Mouse (Mus musculus) CH12.LX (cell line): Measurements from ENCODE around the gene Sall2. TPM values are rescaled to one million over a fixed set of nuclear protein-coding genes. Genes with fewer than 3 reads are reported as not detected.
A peak's percentile ranks its signal among the peaks of the same experiment; 100 is the strongest.

Experiments used
- DNase-seq: peaks from one replicate; pipeline ENCODE4 v3.0.0-alpha.2; 2013; ENCODE audit errors: extremely low read depth
- H3K27ac ChIP-seq: 2 replicates; pipeline ENCODE4 v1.5.1; 2012; ENCODE audit warnings: low read depth, mild to moderate bottlenecking, control low read depth, moderate library complexity; ENCODE audit not compliant: insufficient read depth
- H3K27me3 ChIP-seq: replicated peaks from 2 replicates; pipeline ENCODE3; 2012; ENCODE audit warnings: inconsistent platforms
- H3K36me3 ChIP-seq, 2 experiments: replicated peaks in 1 of 2; 2 replicates each; pipeline versions ENCODE3 to v1.6.1; 2012; ENCODE audit warnings: inconsistent platforms in 1 of 2, low read length in 1 of 2, mild to moderate bottlenecking in 1 of 2, mixed read lengths in 1 of 2, moderate library complexity in 1 of 2; ENCODE audit not compliant: control insufficient read depth in 1 of 2, insufficient read depth in 1 of 2
- H3K4me1 ChIP-seq, 2 experiments: 2 replicates each; pipeline ENCODE4 v1.6.1; 2012; ENCODE audit warnings: inconsistent platforms in 1 of 2, moderate library complexity in 1 of 2; ENCODE audit not compliant: insufficient read depth in 2 of 2, control insufficient read depth in 1 of 2
- H3K4me2 ChIP-seq: 2 replicates; pipeline ENCODE4 v1.6.1; 2012; ENCODE audit warnings: low read depth, mild to moderate bottlenecking, control low read depth; ENCODE audit not compliant: poor library complexity, insufficient read depth, severe bottlenecking
- H3K4me3 ChIP-seq, 3 experiments: fragments of 150-350 bp in 1 of 3; sonication (generic) in 1 of 3; replicated peaks in 1 of 3; 2 replicates each; pipeline versions ENCODE3 to v1.5.1; 2011 to 2012; ENCODE audit warnings: low read depth in 2 of 3, low read length in 2 of 3, mild to moderate bottlenecking in 2 of 3, moderate library complexity in 2 of 3, control low read depth in 1 of 3, improper control_type of control experiment in 1 of 3, inconsistent platforms in 1 of 3, mixed read lengths in 1 of 3; ENCODE audit not compliant: poor library complexity in 1 of 3
- H3K79me2 ChIP-seq: replicated peaks from 2 replicates; pipeline ENCODE4 v1.6.1; 2012; ENCODE audit warnings: mild to moderate bottlenecking, moderate library complexity; ENCODE audit not compliant: control insufficient read depth, poor library complexity, insufficient read depth, severe bottlenecking; ENCODE audit errors: extremely low read depth
- H3K9ac ChIP-seq: 2 replicates; pipeline ENCODE4 v1.6.1; 2012; ENCODE audit warnings: low read depth, mild to moderate bottlenecking, control low read depth, moderate library complexity; ENCODE audit not compliant: insufficient read depth
- H3K9me3 ChIP-seq: replicated peaks from 2 replicates; pipeline ENCODE3; 2012; ENCODE audit warnings: low read length, inconsistent platforms, mixed read lengths
- CTCF ChIP-seq, 2 experiments: IDR thresholded peaks in 1 of 2; conservative IDR thresholded peaks in 1 of 2; 2 replicates each; pipeline ENCODE4 v1.5.1; 2011 to 2012; ENCODE audit warnings: low read depth in 2 of 2, low read length in 2 of 2, improper control_type of control experiment in 1 of 2, inconsistent platforms in 1 of 2, mild to moderate bottlenecking in 1 of 2, moderate library complexity in 1 of 2
- MYC ChIP-seq: IDR thresholded peaks from 2 replicates; pipeline ENCODE4 v1.6.1; 2011; ENCODE audit warnings: low read depth, mild to moderate bottlenecking, improper control_type of control experiment, low read length
- RCOR1 ChIP-seq: conservative IDR thresholded peaks from 2 replicates; pipeline ENCODE4 v1.6.1; 2012; ENCODE audit warnings: low read depth, mild to moderate bottlenecking, inconsistent platforms, low read length, improper control_type of control experiment
- TBP ChIP-seq: conservative IDR thresholded peaks from 2 replicates; pipeline ENCODE4 v1.6.1; 2011; ENCODE audit warnings: low read depth, low read length, improper control_type of control experiment
- ZNF384 ChIP-seq: IDR thresholded peaks from 2 replicates; pipeline ENCODE4 v1.6.1; 2012; ENCODE audit warnings: low read depth, low read length, improper control_type of control experiment, inconsistent platforms
- dilution Hi-C: fragments of 300-500 bp; cut with MboI; formaldehyde crosslinking; loops from 2 replicates; pipeline ENCODE4 v1.14.3; 2020; ENCODE audit warnings: low sequenced_read_pairs; ENCODE audit not compliant: extremely low pct_unique_long_range_greater_than_20kb, extremely low pct_ligation_motif_present
- in situ Hi-C: fragments of 300-500 bp; cut with MboI; formaldehyde crosslinking; loops from 3 replicates; pipeline ENCODE4 v1.14.3; 2019; ENCODE audit warnings: low sequenced_read_pairs, low pct_ligation_motif_present, low pct_unique_long_range_greater_than_20kb, mixed read lengths
- polyA plus RNA-seq: library from polyadenylated mRNA; unstranded; fragments of >175 nt; gene quantifications from 2 replicates; pipeline ENCODE4 v1.2.1, GENCODE M21; 2012; ENCODE audit warnings: low read depth; ENCODE audit not compliant: insufficient read length
- total RNA-seq, 2 experiments: library from RNA; depleted of rRNA; stranded (reverse); fragments of 300-350 nt in 1 of 2; fragments of >200 nt in 1 of 2; gene quantifications; 2 replicates each; pipeline ENCODE4 v1.2.3; 2012 to 2014

Gene Sall2
- total and polyA plus RNA-seq, 3 experiments, result 0.16 to 1.5 (median 0.40) TPM

GRCm38 (mm10) chr14:52272781-52273180 is 55.8 kb downstream of the Sall2 start:
- no peaks in the 10 kb centered on the region for H3K9me3 ChIP-seq
- no peak overlapping the region for H3K27ac ChIP-seq
- peaks cover 16 to 46% of the 10 kb centered on the region in 2 experiments for H3K36me3 ChIP-seq
- peak; percentile 68 for DNase-seq
- dilution Hi-C loops (no loop called here), in situ Hi-C loops (no loop called here)
- peak overlapping the region; percentile 66 for H3K4me2 ChIP-seq
- TF ChIP-seq CTCF (conservative IDR thresholded peaks at IDR 0.05 in 1 of 2, IDR thresholded peaks at IDR 0.05 in 1 of 2; ENCODE audit: low read depth in 2 of 2, low read length in 2 of 2), result no peak
- TF ChIP-seq RCOR1, result no peak
- 0 out of 2 replicates have a peak, but pooled peaks have one; percentile 22 for TF ChIP-seq MYC
- TF ChIP-seq TBP, result 0 out of 2 replicates have a peak, but pooled peaks have one; percentile 27
- peak; percentile 79 for TF ChIP-seq ZNF384
- H3K4me3 ChIP-seq, result no peak overlapping the region
- peak overlapping the region; percentile 55 for H3K9ac ChIP-seq
- peaks cover 2 to 15% of the 10 kb centered on the region in 2 experiments; a peak in 2 of 4 replicates for H3K4me1 ChIP-seq
- H3K27me3 ChIP-seq, result no peaks in the 10 kb centered on the region
- no peaks in the 10 kb centered on the region; the same call in 1 of the 2 replicates for H3K79me2 ChIP-seq

Other genes with a start within 250 kb of the Sall2 start
- 274 and 325 TPM in 2 replicates for gene Hnrnpc, start 224.7 kb downstream of the Sall2 start, total RNA-seq (2012; rRNA removed)
- gene Hnrnpc, start 224.7 kb downstream of the Sall2 start, total RNA-seq (2014; rRNA removed), result 370 and 375 TPM in 2 replicates
- gene Hnrnpc, start 224.7 kb downstream of the Sall2 start, polyA plus RNA-seq, result 813 and 876 TPM in 2 replicates
- 12.0 and 15.0 TPM in 2 replicates for gene Rpgrip1, start 218.1 kb downstream of the Sall2 start, total RNA-seq (2012; rRNA removed)
- gene Rpgrip1, start 218.1 kb downstream of the Sall2 start, total RNA-seq (2014; rRNA removed), result 6.7 and 7.3 TPM in 2 replicates
- gene Rpgrip1, start 218.1 kb downstream of the Sall2 start, polyA plus RNA-seq, result 33.7 and 41.8 TPM in 2 replicates
- 64.8 and 81.7 TPM in 2 replicates for gene Supt16, start 131.3 kb downstream of the Sall2 start, total RNA-seq (2012; rRNA removed)
- 78.6 and 88.0 TPM in 2 replicates for gene Supt16, start 131.3 kb downstream of the Sall2 start, total RNA-seq (2014; rRNA removed)
- gene Supt16, start 131.3 kb downstream of the Sall2 start, polyA plus RNA-seq, result 110 and 114 TPM in 2 replicates
- 49.2 and 51.9 TPM in 2 replicates for gene Chd8, start 71.0 kb downstream of the Sall2 start, total RNA-seq (2012; rRNA removed)
- 16.8 and 17.3 TPM in 2 replicates for gene Chd8, start 71.0 kb downstream of the Sall2 start, total RNA-seq (2014; rRNA removed)
- 89.2 and 96.8 TPM in 2 replicates for gene Chd8, start 71.0 kb downstream of the Sall2 start, polyA plus RNA-seq
- gene Tox4, start 49.6 kb downstream of the Sall2 start, total RNA-seq (2012; rRNA removed), result 41.6 and 45.7 TPM in 2 replicates
- gene Tox4, start 49.6 kb downstream of the Sall2 start, total RNA-seq (2014; rRNA removed), result 56.3 and 58.9 TPM in 2 replicates
- 43.5 and 49.1 TPM in 2 replicates for gene Tox4, start 49.6 kb downstream of the Sall2 start, polyA plus RNA-seq
- gene Rab2b, start 49.2 kb downstream of the Sall2 start, total RNA-seq (2012; rRNA removed), result 3.8 and 4.6 TPM in 2 replicates
- gene Rab2b, start 49.2 kb downstream of the Sall2 start, total RNA-seq (2014; rRNA removed), result 7.8 and 10.2 TPM in 2 replicates
- 5.7 and 6.9 TPM in 2 replicates for gene Rab2b, start 49.2 kb downstream of the Sall2 start, polyA plus RNA-seq
- gene Mettl3, start 23.6 kb downstream of the Sall2 start, total RNA-seq (2012; rRNA removed), result 41.6 and 51.5 TPM in 2 replicates
- 42.7 and 47.0 TPM in 2 replicates for gene Mettl3, start 23.6 kb downstream of the Sall2 start, total RNA-seq (2014; rRNA removed)
- 47.4 and 49.5 TPM in 2 replicates for gene Mettl3, start 23.6 kb downstream of the Sall2 start, polyA plus RNA-seq
- gene Olfr1513, start 27.6 kb upstream of the Sall2 start, total RNA-seq (2012; rRNA removed), result not detected in 2 replicates
- gene Olfr1513, start 27.6 kb upstream of the Sall2 start, total RNA-seq (2014; rRNA removed), result not detected in 2 replicates
- not detected in 2 replicates for gene Olfr1513, start 27.6 kb upstream of the Sall2 start, polyA plus RNA-seq
- not detected in 2 replicates for gene Olfr1512, start 50.4 kb upstream of the Sall2 start, total RNA-seq (2012; rRNA removed)
- gene Olfr1512, start 50.4 kb upstream of the Sall2 start, total RNA-seq (2014; rRNA removed), result not detected in 2 replicates
- not detected in 2 replicates for gene Olfr1512, start 50.4 kb upstream of the Sall2 start, polyA plus RNA-seq
- gene Olfr1511, start 68.6 kb upstream of the Sall2 start, total RNA-seq (2012; rRNA removed), result not detected in 2 replicates
- gene Olfr1511, start 68.6 kb upstream of the Sall2 start, total RNA-seq (2014; rRNA removed), result not detected in 2 replicates
- gene Olfr1511, start 68.6 kb upstream of the Sall2 start, polyA plus RNA-seq, result not detected in 2 replicates
- not detected in 2 replicates for gene Olfr1510, start 85.6 kb upstream of the Sall2 start, total RNA-seq (2012; rRNA removed)
- gene Olfr1510, start 85.6 kb upstream of the Sall2 start, total RNA-seq (2014; rRNA removed), result not detected in 2 replicates
- not detected in 2 replicates for gene Olfr1510, start 85.6 kb upstream of the Sall2 start, polyA plus RNA-seq
- gene Olfr1509, start 114.2 kb upstream of the Sall2 start, total RNA-seq (2012; rRNA removed), result not detected in 2 replicates
- gene Olfr1509, start 114.2 kb upstream of the Sall2 start, total RNA-seq (2014; rRNA removed), result not detected in 2 replicates
- not detected in 2 replicates for gene Olfr1509, start 114.2 kb upstream of the Sall2 start, polyA plus RNA-seq
- not detected in 2 replicates for gene Olfr1508, start 138.7 kb upstream of the Sall2 start, total RNA-seq (2012; rRNA removed)
- gene Olfr1508, start 138.7 kb upstream of the Sall2 start, total RNA-seq (2014; rRNA removed), result not detected in 2 replicates
- gene Olfr1508, start 138.7 kb upstream of the Sall2 start, polyA plus RNA-seq, result not detected in 2 replicates
- gene Olfr1507, start 167.0 kb upstream of the Sall2 start, total RNA-seq (2012; rRNA removed), result not detected in 2 replicates
- gene Olfr1507, start 167.0 kb upstream of the Sall2 start, total RNA-seq (2014; rRNA removed), result not detected in 2 replicates
- gene Olfr1507, start 167.0 kb upstream of the Sall2 start, polyA plus RNA-seq, result not detected in 2 replicates